Mouse (Mus musculus): Measurements from ENCODE around the gene Spata3.

DNA sequence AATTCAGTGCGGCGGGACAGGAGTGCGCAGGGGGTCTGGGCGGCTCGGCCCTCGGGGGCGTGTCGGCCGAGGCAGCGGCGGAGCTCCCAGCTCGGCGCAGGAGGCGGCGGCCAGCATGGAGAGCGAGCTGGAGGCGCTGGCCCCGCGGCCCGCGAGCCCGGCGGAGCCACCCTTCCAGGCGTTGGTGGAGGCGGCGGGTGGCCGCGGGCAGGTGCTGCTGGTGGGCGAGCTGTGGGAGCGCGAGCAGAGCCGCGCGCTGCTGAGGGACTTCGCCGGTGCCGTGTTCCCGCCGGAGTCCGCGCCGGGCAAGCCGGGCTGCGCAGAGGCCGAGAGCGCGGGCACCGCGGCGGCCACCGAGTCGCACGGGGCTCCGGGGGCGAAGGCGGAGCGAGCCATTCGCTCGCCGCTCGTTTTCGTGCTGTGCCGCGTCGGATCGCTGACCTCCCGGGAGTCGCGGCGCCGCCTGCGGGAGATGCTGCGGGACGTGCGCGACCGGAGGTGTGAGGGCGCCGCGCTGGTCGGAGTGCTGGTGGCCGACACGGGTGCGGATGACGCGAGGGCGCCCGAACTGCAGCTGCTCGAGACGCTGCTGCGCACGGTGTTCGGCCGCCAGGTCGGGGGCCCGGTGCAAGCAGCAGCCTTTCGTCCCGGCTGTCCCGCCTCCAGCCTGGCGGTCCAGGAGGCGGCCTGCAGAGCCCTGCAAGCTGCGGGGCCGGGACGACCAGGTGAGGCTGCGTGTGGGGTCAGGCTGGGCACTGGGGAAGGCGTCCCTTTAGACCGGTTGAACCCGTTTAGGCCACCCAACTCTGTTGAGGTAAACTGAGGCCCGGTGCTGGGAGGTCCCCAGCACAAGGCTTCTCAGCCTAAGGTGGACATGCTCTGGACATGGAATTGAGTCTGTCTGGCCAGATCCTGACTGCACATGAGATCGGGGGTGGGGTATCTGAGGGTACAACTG is 29.5 kb downstream of the Spata3 start, which contains the start of gene 2810459M11Rik:
- no peak for TF ChIP-seq POLR2A (IDR thresholded peaks at IDR 0.05; ENCODE audit: insufficient read depth, low read length)
- TF ChIP-seq EP300 (IDR thresholded peaks at IDR 0.05; ENCODE audit: insufficient read depth, low read depth, low read length): no peak
- no peak for TF ChIP-seq CTCF (IDR thresholded peaks at IDR 0.05; ENCODE audit: low read depth, low read length)

Data from ES-Bruce4 (cell line).